Mouse (Mus musculus) MEL (cell line): ENCODE results near the gene Pdia3. TPM values are rescaled to one million over a fixed set of nuclear protein-coding genes. Genes with fewer than 3 reads are reported as not detected.
"Not testable (repeated sequence)": the region's sequence is repeated elsewhere in the genome, so short reads cannot be mapped to it uniquely, and the experiment has no call there.

ENCODE experiments used
- DNase-seq: peaks from one replicate; pipeline ENCODE4 v3.0.0; 2011; ENCODE audit warnings: low read depth, low spot score
- H3K27ac ChIP-seq: 2 replicates; pipeline ENCODE4 v1.5.1; 2012; ENCODE audit warnings: low read depth, mild to moderate bottlenecking, control low read depth, low read length, moderate library complexity; ENCODE audit not compliant: control insufficient read depth
- H3K27me3 ChIP-seq, 2 experiments: fragments of 150-350 bp in 1 of 2; sonication (generic) in 1 of 2; 2 replicates each; pipeline ENCODE4 v1.6.1; 2012; ENCODE audit warnings: low read length in 2 of 2, mild to moderate bottlenecking in 2 of 2, improper control_type of control experiment in 1 of 2, moderate library complexity in 1 of 2; ENCODE audit not compliant: insufficient read depth in 2 of 2, control insufficient read depth in 1 of 2
- H3K36me3 ChIP-seq, 2 experiments: 2 replicates each; pipeline ENCODE4 v1.6.1; 2012 to 2014; ENCODE audit warnings: low read length in 2 of 2, improper control_type of control experiment in 1 of 2, inconsistent platforms in 1 of 2, mild to moderate bottlenecking in 1 of 2; ENCODE audit not compliant: insufficient read depth in 2 of 2, control insufficient read depth in 1 of 2
- H3K4me1 ChIP-seq, 2 experiments: fragments of 150-350 bp in 1 of 2; sonication (generic) in 1 of 2; 2 replicates each; pipeline ENCODE4 v1.6.1; 2012; ENCODE audit warnings: low read length in 2 of 2, improper control_type of control experiment in 1 of 2, mild to moderate bottlenecking in 1 of 2; ENCODE audit not compliant: insufficient read depth in 2 of 2, control insufficient read depth in 1 of 2
- H3K4me3 ChIP-seq, 2 experiments: fragments of 150-350 bp in 1 of 2; sonication (generic) in 1 of 2; 2 replicates each; pipeline ENCODE4 v1.5.1; 2012; ENCODE audit warnings: low read depth in 2 of 2, low read length in 2 of 2, mild to moderate bottlenecking in 2 of 2, moderate library complexity in 2 of 2, control low read depth in 1 of 2, improper control_type of control experiment in 1 of 2; ENCODE audit not compliant: control insufficient read depth in 1 of 2, insufficient read depth in 1 of 2
- H3K79me2 ChIP-seq: 2 replicates; pipeline ENCODE4 v1.6.1; 2012; ENCODE audit warnings: mild to moderate bottlenecking, low read length, moderate library complexity; ENCODE audit not compliant: control insufficient read depth, poor library complexity, insufficient read depth
- H3K9ac ChIP-seq: 2 replicates; pipeline ENCODE4 v1.6.1; 2012; ENCODE audit warnings: low read depth, mild to moderate bottlenecking, control low read depth, low read length, moderate library complexity; ENCODE audit not compliant: control insufficient read depth, poor library complexity, severe bottlenecking
- H3K9me3 ChIP-seq: fragments of 150-350 bp; sonication (generic); replicated peaks from 2 replicates; pipeline ENCODE4 v1.6.1; 2012; ENCODE audit warnings: mild to moderate bottlenecking, low read length, improper control_type of control experiment, moderate library complexity; ENCODE audit not compliant: insufficient read depth
- BHLHE40 ChIP-seq: IDR thresholded peaks from 2 replicates; pipeline ENCODE4 v1.6.1; 2012; ENCODE audit warnings: low read depth, mild to moderate bottlenecking, inconsistent platforms, low read length, improper control_type of control experiment, borderline replicate concordance
- CTCF ChIP-seq, 3 experiments: IDR thresholded peaks in 2 of 3; conservative IDR thresholded peaks in 1 of 3; 2 replicates each; pipeline ENCODE4 v1.5.1; 2011 to 2012; ENCODE audit warnings: low read length in 3 of 3, low read depth in 2 of 3, mild to moderate bottlenecking in 2 of 3, improper control_type of control experiment in 1 of 3, inconsistent platforms in 1 of 3, mixed read lengths in 1 of 3, moderate library complexity in 1 of 3; ENCODE audit not compliant: control insufficient read depth in 1 of 3, insufficient read depth in 1 of 3, poor library complexity in 1 of 3, severe bottlenecking in 1 of 3
- E2F4 ChIP-seq: IDR thresholded peaks from 2 replicates; pipeline ENCODE4 v1.6.1; 2011; ENCODE audit warnings: low read depth, low read length, improper control_type of control experiment, borderline replicate concordance
- GABPA ChIP-seq: IDR thresholded peaks from 2 replicates; pipeline ENCODE4 v1.6.1; 2012; ENCODE audit warnings: low read depth, mild to moderate bottlenecking, inconsistent platforms, low read length, improper control_type of control experiment, moderate library complexity
- JUND ChIP-seq: IDR thresholded peaks from 2 replicates; pipeline ENCODE4 v1.6.1; 2011; ENCODE audit warnings: low read depth, mild to moderate bottlenecking, improper control_type of control experiment, low read length
- MAFK ChIP-seq: IDR thresholded peaks from 2 replicates; pipeline ENCODE4 v1.6.1; 2011; ENCODE audit warnings: low read depth, mild to moderate bottlenecking, low read length, improper control_type of control experiment, borderline replicate concordance
- MXI1 ChIP-seq: IDR thresholded peaks from 2 replicates; pipeline ENCODE4 v1.6.1; 2011; ENCODE audit warnings: mild to moderate bottlenecking, low read depth, low read length, improper control_type of control experiment
- MYB ChIP-seq: IDR thresholded peaks from 2 replicates; pipeline ENCODE4 v1.6.1; 2011; ENCODE audit warnings: mild to moderate bottlenecking, low read depth, low read length, improper control_type of control experiment
- NELFE ChIP-seq: IDR thresholded peaks from 2 replicates; pipeline ENCODE4 v1.6.1; 2011; ENCODE audit warnings: low read depth, low read length, improper control_type of control experiment
- NRF1 ChIP-seq: IDR thresholded peaks from 2 replicates; pipeline ENCODE4 v1.6.1; 2014; ENCODE audit warnings: low read depth, mild to moderate bottlenecking, inconsistent platforms, low read length, improper control_type of control experiment, moderate library complexity; ENCODE audit not compliant: poor library complexity, insufficient read depth, severe bottlenecking
- POLR2A ChIP-seq, 2 experiments: IDR thresholded peaks; 2 replicates each; pipeline ENCODE4 v1.6.1; 2011 to 2012; ENCODE audit warnings: low read length in 2 of 2, mild to moderate bottlenecking in 2 of 2, control low read depth in 1 of 2, improper control_type of control experiment in 1 of 2, low read depth in 1 of 2, moderate library complexity in 1 of 2; ENCODE audit not compliant: control insufficient read depth in 1 of 2, insufficient read depth in 1 of 2, poor library complexity in 1 of 2
- RCOR1 ChIP-seq: IDR thresholded peaks from 2 replicates; pipeline ENCODE4 v1.6.1; 2012; ENCODE audit warnings: low read depth, mild to moderate bottlenecking, inconsistent platforms, low read length, improper control_type of control experiment
- SIN3A ChIP-seq: IDR thresholded peaks from 2 replicates; pipeline ENCODE4 v1.6.1; 2012; ENCODE audit warnings: low read length, improper control_type of control experiment, inconsistent platforms
- SMC3 ChIP-seq: IDR thresholded peaks from 2 replicates; pipeline ENCODE4 v1.6.1; 2011; ENCODE audit warnings: low read depth, low read length, improper control_type of control experiment
- TAL1 ChIP-seq: IDR thresholded peaks from 2 replicates; pipeline ENCODE4 v1.6.1; 2012; ENCODE audit warnings: mild to moderate bottlenecking, inconsistent platforms, low read length, moderate library complexity, mixed read lengths
- UBTF ChIP-seq: IDR thresholded peaks from 2 replicates; pipeline ENCODE4 v1.6.1; 2012; ENCODE audit warnings: low read depth, mild to moderate bottlenecking, inconsistent platforms, low read length, improper control_type of control experiment, moderate library complexity, borderline replicate concordance; ENCODE audit not compliant: insufficient read depth
- USF1 ChIP-seq: IDR thresholded peaks from 2 replicates; pipeline ENCODE4 v1.6.1; 2014; ENCODE audit warnings: low read depth, mild to moderate bottlenecking, inconsistent platforms, low read length, improper control_type of control experiment, moderate library complexity
- USF2 ChIP-seq, 2 experiments: IDR thresholded peaks; 2 replicates each; pipeline ENCODE4 v1.6.1; 2011 to 2012; ENCODE audit warnings: improper control_type of control experiment in 2 of 2, low read length in 2 of 2, borderline replicate concordance in 1 of 2, inconsistent platforms in 1 of 2, low read depth in 1 of 2, mild to moderate bottlenecking in 1 of 2; ENCODE audit not compliant: insufficient read depth in 1 of 2
- polyA plus RNA-seq, 2 experiments: library from polyadenylated mRNA; stranded (reverse) in 1 of 2; unstranded in 1 of 2; fragments of >175 nt in 1 of 2; fragments of >200 nt in 1 of 2; gene quantifications; 2 replicates each; pipeline versions ENCODE4 v1.2.1 to v1.2.4; 2012; ENCODE audit warnings: low replicate concordance in 2 of 2, low read depth in 1 of 2; ENCODE audit not compliant: insufficient read length in 2 of 2, insufficient read depth in 1 of 2, missing spikeins in 1 of 2
- total RNA-seq: library from RNA; depleted of rRNA; stranded (reverse); fragments of 300-350 nt; gene quantifications from 2 replicates; pipeline ENCODE4 v1.2.3, GENCODE M21; 2012

The Pdia3 gene
- total and polyA plus RNA-seq, 3 experiments, result 70.7 to 473 (median 471) TPM

- TF ChIP-seq USF1, result 0 out of 2 replicates have a peak, but pooled peaks have one; percentile 8
- peak; percentile 95 for TF ChIP-seq MXI1
- TF ChIP-seq USF2 (IDR thresholded peaks at IDR 0.05; ENCODE audit: borderline replicate concordance in 1 of 2, insufficient read depth in 1 of 2, low read depth in 1 of 2, low read length in 2 of 2), result no peak
- TF ChIP-seq SIN3A, result peak; percentile 85
- TF ChIP-seq NRF1, result peak; percentile 67
- no peak for TF ChIP-seq CTCF (IDR thresholded peaks at IDR 0.05 in 2 of 3, conservative IDR thresholded peaks at IDR 0.05 in 1 of 3; ENCODE audit: control insufficient read depth in 1 of 3, insufficient read depth in 1 of 3, low read depth in 2 of 3, low read length in 3 of 3, poor library complexity in 1 of 3, severe bottlenecking in 1 of 3)
- TF ChIP-seq POLR2A (IDR thresholded peaks at IDR 0.05; ENCODE audit: control insufficient read depth in 1 of 2, insufficient read depth in 1 of 2, low read depth in 1 of 2, low read length in 2 of 2, poor library complexity in 1 of 2), result peak; percentile 83 to 94
- TF ChIP-seq JUND, result no peak
- no peak; the same call in 1 of the 2 replicates for TF ChIP-seq TAL1
- TF ChIP-seq E2F4, result peak; percentile 31; the same call in 1 of the 2 replicates
Measured at GRCm38 (mm10) chr2:121456692-121457642, 43.4 kb downstream of the Pdia3 start, which contains the start of gene Serinc4 (continued).

GRCm38 (mm10) chr2:121460071-121460470 is 46.5 kb downstream of the Pdia3 start:
- H3K27ac ChIP-seq, result no peak overlapping the region
- H3K36me3 ChIP-seq, result peaks cover 0 to 11% of the 10 kb centered on the region in 2 experiments; a peak in 2 of 4 replicates
- 0 out of 4 replicates have a peak, but pooled peaks cover 0 to 2% of the 10 kb centered on the region in 2 experiments for H3K4me1 ChIP-seq
- TF ChIP-seq GABPA (no peak), POLR2A (IDR thresholded peaks at IDR 0.05; ENCODE audit: control insufficient read depth in 1 of 2, insufficient read depth in 1 of 2, low read depth in 1 of 2, low read length in 2 of 2, poor library complexity in 1 of 2) (no peak), BHLHE40 (no peak), NELFE (no peak), UBTF (no peak), SMC3 (no peak), MYB (no peak), SIN3A (no peak), MAFK (no peak), RCOR1 (no peak), JUND (no peak)
- H3K4me3 ChIP-seq, result no peak overlapping the region
- peaks cover 13% of the 10 kb centered on the region for H3K79me2 ChIP-seq
- no peaks in the 10 kb centered on the region for H3K27me3 ChIP-seq
- no peaks in the 10 kb centered on the region for H3K9me3 ChIP-seq
- H3K9ac ChIP-seq, result no peak overlapping the region
- no peak for DNase-seq

GRCm38 (mm10) chr2:121468982-121469381 is 55.4 kb downstream of the Pdia3 start:
- H3K36me3 ChIP-seq, H3K4me1 ChIP-seq, H3K9me3 ChIP-seq, H3K27me3 ChIP-seq, H3K4me3 ChIP-seq, H3K27ac ChIP-seq, H3K79me2 ChIP-seq, DNase-seq, H3K9ac ChIP-seq: not testable (repeated sequence)
